ENCODE assay signal across 10 mouse cellular contexts in the genomic region with DNA sequence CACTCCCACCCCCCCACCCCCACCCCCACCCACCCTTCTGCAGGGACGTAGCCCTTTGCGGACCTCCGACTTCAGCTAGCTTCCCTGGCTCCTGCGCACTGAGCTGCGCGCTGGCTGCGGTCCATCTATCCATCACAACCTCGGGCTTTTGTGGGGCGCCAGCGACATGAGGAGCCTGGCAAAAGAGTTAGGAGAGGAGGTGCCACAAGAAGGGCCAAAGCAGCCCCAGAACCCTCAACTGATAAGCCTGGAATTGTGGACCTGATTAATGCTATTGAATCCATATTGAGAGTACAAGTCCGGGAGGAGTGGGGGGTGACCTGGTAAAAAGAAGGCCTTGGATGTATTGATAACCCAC. TPM values are rescaled to one million over a fixed set of nuclear protein-coding genes. Genes with fewer than 3 reads are reported as not detected.
DNase-seq lines count a peak whose midpoint lies in the region; ATAC-seq and TF ChIP-seq lines count a peak whose summit lies in the region.
"Had no signal": no experiment of that assay in that cellular context is flagged by ENCODE, and none has a peak within 500 bp of the region (broad histone marks: within the 10 kb centered on the region; RNA-seq: fewer than 3 reads in every experiment).

No protein-coding gene starts in this region.

- no peaks in the 10 kb centered on the region for H3K9me3 ChIP-seq in embryonic facial prominence, embryonic 15.5 days (replicated peaks)
- H3K9me3 ChIP-seq in intestine, embryonic 14.5 days (ENCODE audit: control insufficient read depth, low read length), result no peaks in the 10 kb centered on the region
- H3K9me3 ChIP-seq in neural tube, embryonic 12.5 days, result no peaks in the 10 kb centered on the region

- H3K36me3 ChIP-seq in embryonic facial prominence, embryonic 15.5 days, result peaks cover 3% of the 10 kb centered on the region
- H3K36me3 ChIP-seq in intestine, embryonic 14.5 days (ENCODE audit: control insufficient read depth, insufficient read depth, low read length), result peaks cover 2% of the 10 kb centered on the region; the same call in 1 of the 2 replicates
- 0 out of 2 replicates have a peak, but pooled peaks cover 4% of the 10 kb centered on the region for H3K36me3 ChIP-seq in neural tube, embryonic 12.5 days

- no peak for TF ChIP-seq CTCF in layer of hippocampus, adult 2 months (conservative IDR thresholded peaks at IDR 0.05)

- peak overlapping the region; percentile 100 for H3K4me2 ChIP-seq in embryonic facial prominence, embryonic 15.5 days (replicated peaks)
- peak overlapping the region; percentile 86 for H3K4me2 ChIP-seq in intestine, embryonic 14.5 days (ENCODE audit: low read length)
- peak overlapping the region; percentile 80 for H3K4me2 ChIP-seq in neural tube, embryonic 12.5 days (replicated peaks)

- H3K9ac ChIP-seq in embryonic facial prominence, embryonic 15.5 days, result no peak overlapping the region
- H3K9ac ChIP-seq in intestine, embryonic 14.5 days (ENCODE audit: low read length), result no peak overlapping the region
- peak overlapping the region; percentile 89 for H3K9ac ChIP-seq in neural tube, embryonic 12.5 days

- H3K4me3 ChIP-seq in layer of hippocampus, adult 2 months, result peak overlapping the region; percentile 29; the same call in 1 of the 2 replicates
- H3K4me3 ChIP-seq in embryonic facial prominence, embryonic 15.5 days (replicated peaks), result peak overlapping the region; percentile 69
- no peak overlapping the region; the same call in 1 of the 2 replicates for H3K4me3 ChIP-seq in intestine, embryonic 14.5 days (ENCODE audit: low read depth, low read length)
- peak overlapping the region; percentile 72 for H3K4me3 ChIP-seq in neural tube, embryonic 12.5 days

- H3K27me3 ChIP-seq in embryonic facial prominence, embryonic 15.5 days, result peaks cover 44% of the 10 kb centered on the region
- peaks cover 28% of the 10 kb centered on the region for H3K27me3 ChIP-seq in intestine, embryonic 14.5 days (replicated peaks; ENCODE audit: control insufficient read depth, insufficient read depth, low read length)
- 0 out of 2 replicates have a peak, but pooled peaks cover 6% of the 10 kb centered on the region for H3K27me3 ChIP-seq in neural tube, embryonic 12.5 days (replicated peaks)

- 0 out of 2 replicates have a peak overlapping the region, but pooled peaks have one; percentile 36 for H3K27ac ChIP-seq in layer of hippocampus, adult 2 months
- no peak overlapping the region for H3K27ac ChIP-seq in embryonic facial prominence, embryonic 15.5 days (replicated peaks)
- H3K27ac ChIP-seq in intestine, embryonic 14.5 days (ENCODE audit: low read depth), result no peak overlapping the region
- H3K27ac ChIP-seq in neural tube, embryonic 12.5 days, result peak overlapping the region; percentile 87; the same call in 1 of the 2 replicates

- 0% methylated on average over 10 of the region's 11 CpGs for WGBS in embryonic facial prominence, embryonic 15.5 days
- WGBS in intestine, embryonic 14.5 days, result 1% methylated on average over 10 of the region's 11 CpGs
- under 1% methylated on average over 8 of the region's 11 CpGs for WGBS in neural tube, embryonic 12.5 days

- no peak; the same call in 1 of the 2 replicates for ATAC-seq in embryonic facial prominence, embryonic 15.5 days (ENCODE audit: insufficient number of reproducible peaks, low FRiP score, low TSS enrichment, low read depth)
- no peak for ATAC-seq in intestine, embryonic 14.5 days (replicated peaks; ENCODE audit: low FRiP score, low TSS enrichment, low read depth)
- ATAC-seq in neural tube, embryonic 12.5 days (ENCODE audit: low FRiP score, low read depth), result peak; percentile 38; the same call in 1 of the 2 replicates

- H3K4me1 ChIP-seq in embryonic facial prominence, embryonic 15.5 days, result peaks cover 25% of the 10 kb centered on the region
- peaks cover 13% of the 10 kb centered on the region for H3K4me1 ChIP-seq in intestine, embryonic 14.5 days (replicated peaks; ENCODE audit: control insufficient read depth, insufficient read depth, low read length)
- H3K4me1 ChIP-seq in neural tube, embryonic 12.5 days, result peaks cover 39% of the 10 kb centered on the region

- DNase-seq in layer of hippocampus, adult 2 months (ENCODE audit: low spot score in 2 of 2), result no peak
- no peak for DNase-seq in layer of hippocampus, postnatal 25 days (ENCODE audit: extremely low spot score in 1 of 2, low spot score in 1 of 2)
- DNase-seq in intestine, embryonic 14.5 days (ENCODE audit: low spot score), result peak; percentile 52
- DNase-seq in embryo, embryonic 10.5 days (ENCODE audit: low spot score), result no peak
- no peak for DNase-seq in layer of hippocampus, adult 9-11 months
- DNase-seq in gastrocnemius, postnatal 10 days, result no peak

RNA-seq across cellular contexts. Expression of a gene that starts 0.3 kb away (rescaled TPM):
- total RNA-seq in layer of hippocampus, adult 2 months (2021), result 1 to 10 TPM; 9.7 to 9.8 TPM
- total RNA-seq in layer of hippocampus, postnatal 25 days (2021), result 10 to 100 TPM; 10.5 to 10.8 TPM
- 10.0 and 11.2 TPM in 2 replicates for polyA plus RNA-seq in embryonic facial prominence, embryonic 15.5 days (2015; fragmentation: Nextera tagmentation; extraction: Ambion mirVana)
- 4.9 and 7.1 TPM in 2 replicates for polyA plus RNA-seq in intestine, embryonic 14.5 days (2014; fragmentation: Nextera tagmentation; extraction: Ambion mirVana)
- 55.5 and 56.0 TPM in 2 replicates for polyA plus RNA-seq in neural tube, embryonic 12.5 days (2016; fragmentation: Nextera tagmentation; extraction: Ambion mirVana)
- under 1 TPM; 0.14 to 0.18 TPM for total RNA-seq in gastrocnemius, postnatal 10 days (2021)
- total RNA-seq: liver, adult 2 months had no signal
- polyA plus RNA-seq: erythroblast, embryonic 14.5 days; liver, adult 2 months had no signal

RNA-seq across cellular contexts. Expression of a gene that starts 3.1 kb away (rescaled TPM):
- 10 to 100 TPM; 30.3 to 30.6 TPM for total RNA-seq in layer of hippocampus, adult 2 months (2021)
- total RNA-seq in layer of hippocampus, postnatal 25 days (2021), result 10 to 100 TPM; 23.3 to 33.1 TPM
- 33.8 and 36.7 TPM in 2 replicates for polyA plus RNA-seq in embryonic facial prominence, embryonic 15.5 days (2015; fragmentation: Nextera tagmentation; extraction: Ambion mirVana)
- 26.9 and 34.0 TPM in 2 replicates for polyA plus RNA-seq in intestine, embryonic 14.5 days (2014; fragmentation: Nextera tagmentation; extraction: Ambion mirVana)
- 39.5 and 42.1 TPM in 2 replicates for polyA plus RNA-seq in neural tube, embryonic 12.5 days (2016; fragmentation: Nextera tagmentation; extraction: Ambion mirVana)
- total RNA-seq in gastrocnemius, postnatal 10 days (2021), result 1 to 10 TPM; 5.8 to 7.8 TPM

RNA-seq across cellular contexts. Expression of a gene that starts 37.8 kb away (rescaled TPM):
- total RNA-seq in layer of hippocampus, adult 2 months (2021), result 10 to 100 TPM; 23.6 to 37.6 TPM
- total RNA-seq in layer of hippocampus, postnatal 25 days (2021), result 10 to 100 TPM; 28.1 to 30.6 TPM
- 50.5 and 55.8 TPM in 2 replicates for polyA plus RNA-seq in embryonic facial prominence, embryonic 15.5 days (2015; fragmentation: Nextera tagmentation; extraction: Ambion mirVana)
- 36.8 and 40.8 TPM in 2 replicates for polyA plus RNA-seq in intestine, embryonic 14.5 days (2014; fragmentation: Nextera tagmentation; extraction: Ambion mirVana)
- polyA plus RNA-seq in neural tube, embryonic 12.5 days (2016; fragmentation: Nextera tagmentation; extraction: Ambion mirVana), result 59.8 and 63.3 TPM in 2 replicates
- total RNA-seq in gastrocnemius, postnatal 10 days (2021), result 10 to 100 TPM; 34.3 to 37.5 TPM

Comparison
In these comparisons a context has a peak if more than half of its experiments do, and no peak if none do; other contexts are left out.
1. H3K27ac ChIP-seq: peak in layer of hippocampus, adult 2 months (single experiment) and neural tube, embryonic 12.5 days (single experiment); none in embryonic facial prominence, embryonic 15.5 days (single experiment) and intestine, embryonic 14.5 days (single experiment).
2. RNA of a gene that starts 0.3 kb away (total RNA-seq): 10.5 to 10.8 TPM in layer of hippocampus, postnatal 25 days and 9.7 to 9.8 TPM in layer of hippocampus, adult 2 months; 0.14 to 0.18 TPM in gastrocnemius, postnatal 10 days; every median in the first group is over 4 times any median in the second.
3. Peak in every context shown above with its lines, with median percentiles within 50 percentile points of each other: H3K4me2 ChIP-seq.